Mouse (Mus musculus): ENCODE measurements around the gene Fam214b.

DNA sequence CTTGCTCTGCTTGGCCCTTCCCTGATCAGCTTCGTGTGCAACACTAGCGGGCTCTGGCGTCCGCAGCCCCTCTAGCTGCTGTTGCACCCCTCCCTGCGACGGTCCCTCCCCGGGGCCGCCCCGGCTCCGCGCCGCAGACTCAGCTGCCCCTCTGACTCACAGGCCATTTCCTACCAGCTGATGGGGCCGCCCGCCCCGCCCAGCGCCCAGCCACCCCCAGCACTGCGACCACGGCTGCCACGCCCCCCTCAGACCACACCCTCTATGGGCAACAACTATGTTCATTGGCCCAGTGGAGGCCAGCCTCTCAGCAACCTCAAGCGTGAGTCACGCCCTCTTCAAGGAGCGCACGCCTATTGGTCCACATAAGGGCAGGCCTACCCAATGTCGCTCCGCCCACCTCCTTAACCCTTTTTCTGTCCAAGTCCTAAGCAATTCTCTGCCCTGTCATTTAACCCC lies 5.9 kb downstream of the Fam214b start:
- no peak; the same call in 1 of the 2 replicates for TF ChIP-seq CTCF (IDR thresholded peaks at IDR 0.05)
- TF ChIP-seq EP300 (IDR thresholded peaks at IDR 0.05) = no peak; the same call in 1 of the 2 replicates
